Mouse (Mus musculus): ENCODE results near the gene Svs6.
"Not testable (repeated sequence)": the region's sequence is repeated elsewhere in the genome, so short reads cannot be mapped to it uniquely, and the experiment has no call there.

Gene Svs6

DNA sequence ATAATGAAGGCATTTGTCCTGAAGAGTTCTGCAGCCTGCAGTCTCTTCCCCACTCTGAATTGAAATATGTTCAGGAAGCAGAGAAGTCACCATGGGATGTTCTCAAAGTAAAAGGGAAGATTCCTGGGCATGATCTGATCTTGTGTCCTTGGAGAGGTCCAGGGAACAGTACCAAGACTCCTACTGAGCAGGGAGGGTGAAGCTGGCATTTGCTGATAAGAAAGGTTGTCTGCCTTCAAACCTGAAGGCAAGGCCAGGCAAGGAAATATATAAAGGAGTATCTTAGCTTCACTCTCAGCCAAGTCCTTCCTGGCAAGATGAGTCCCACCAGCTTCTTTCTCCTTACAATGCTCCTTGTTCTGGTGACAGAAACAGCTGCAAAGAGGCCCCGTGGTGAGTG is at the start of gene Svs6:
TSS of gene Svs6 (plus strand) at position 301 of the 400 bp plus-strand sequence.
- not testable (repeated sequence) for DNase-seq

DNA sequence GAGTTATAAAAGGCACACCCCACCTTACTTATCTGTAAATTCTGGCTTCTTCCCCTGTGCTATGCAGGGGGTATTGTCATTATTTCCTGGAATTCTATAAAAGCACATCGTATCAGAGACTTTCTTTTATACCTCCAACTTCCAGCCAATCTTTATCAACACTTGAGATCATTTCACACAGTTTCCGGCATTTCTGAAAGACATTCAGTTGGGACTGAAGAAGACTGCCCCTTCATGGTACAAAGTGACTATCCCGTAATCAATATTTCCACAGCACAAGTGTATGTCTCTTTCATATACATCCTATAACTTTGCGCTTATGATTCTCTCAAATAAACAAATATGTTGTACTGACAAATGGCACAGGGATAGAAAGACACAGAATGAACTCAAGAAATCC is 38.2 kb upstream of the Svs6 start, which contains the start of gene Svs4:
TSS of gene Svs4 (minus strand) at position 101 of the 400 bp plus-strand sequence.
- DNase-seq, result no peak

GRCm38 (mm10) chr2:164288968-164289367 is 27.6 kb upstream of the Svs6 start, which contains the start of gene Svs3a:
Gene Svs3a, plus strand, starts transcription at chr2:164289268.
- not testable (repeated sequence) for DNase-seq

DNA sequence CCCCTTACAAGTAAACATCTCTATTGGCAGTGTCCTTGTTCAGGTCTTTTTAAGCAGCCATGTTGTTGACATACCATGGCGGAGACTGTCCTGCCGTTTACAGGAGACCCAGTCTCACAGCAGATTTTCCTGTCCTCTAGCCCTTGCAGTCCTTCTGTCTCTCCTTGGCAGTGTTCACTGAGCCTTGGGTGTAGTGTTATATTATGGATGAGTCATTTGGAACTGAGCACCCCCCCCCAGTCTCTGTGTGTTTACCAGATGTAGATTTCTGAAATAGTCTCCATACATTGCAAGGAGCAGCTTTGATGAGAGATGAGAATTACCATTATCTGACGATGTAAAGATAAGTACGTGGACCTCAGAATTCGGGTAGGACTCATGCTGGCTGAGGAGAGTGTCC is 4.0 kb upstream of the Svs6 start:
- no peak for DNase-seq

- not testable (repeated sequence) for DNase-seq
These were observed 1.1 kb upstream of the Svs6 start for GRCm38 (mm10) chr2:164315460-164315859.

- DNase-seq, result no peak
These were observed 4.4 kb downstream of the Svs6 start for GRCm38 (mm10) chr2:164320983-164321382.

DNA sequence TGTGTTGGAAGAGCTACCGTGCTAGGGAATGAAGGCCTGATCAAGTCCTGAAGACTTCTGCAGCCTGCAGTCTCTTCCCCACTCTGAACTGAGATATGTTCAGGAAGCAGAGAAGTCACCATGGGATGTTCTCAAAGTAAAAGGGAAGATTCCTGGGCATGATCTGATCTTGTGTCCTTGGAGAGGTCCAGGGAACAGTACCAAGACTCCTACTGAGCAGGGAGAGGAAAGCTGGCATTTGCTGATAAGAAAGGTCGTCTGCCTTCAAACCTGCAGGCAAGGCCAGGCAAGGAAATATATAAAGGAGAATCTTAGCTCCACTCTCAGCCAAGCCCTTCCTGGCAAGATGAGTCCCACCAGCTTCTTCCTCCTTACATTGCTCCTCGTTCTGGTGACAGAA is 15.9 kb downstream of the Svs6 start, which contains the start of gene Svs5:
TSS of gene Svs5 (plus strand) at position 301 of the 400 bp plus-strand sequence.
- DNase-seq, result not testable (repeated sequence)

- not testable (repeated sequence) for DNase-seq
These were observed 27.2 kb downstream of the Svs6 start for GRCm38 (mm10) chr2:164343732-164344131.

GRCm38 (mm10) chr2:164347697-164348096 is 31.1 kb downstream of the Svs6 start:
- not testable (repeated sequence) for DNase-seq

DNA sequence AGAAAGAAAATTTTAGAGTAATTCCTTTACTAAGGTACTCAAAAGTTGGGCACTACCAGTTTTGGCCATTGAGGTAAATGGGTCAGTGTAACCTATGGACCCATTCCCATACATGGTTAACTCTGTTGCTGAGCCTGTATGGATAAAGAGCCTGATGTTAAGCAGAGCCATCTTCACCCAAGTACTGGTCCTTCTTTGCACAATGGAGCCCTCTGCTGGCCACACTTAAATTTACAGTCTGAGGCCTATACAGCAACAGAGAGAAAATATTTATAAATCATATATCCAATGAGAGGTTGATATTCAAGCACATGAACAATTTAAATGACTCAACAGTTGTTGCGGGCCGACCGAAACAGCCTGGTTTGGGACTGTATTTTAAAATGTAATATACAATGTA is 32.4 kb downstream of the Svs6 start:
- peak; percentile 33 to 63 for DNase-seq

GRCm38 (mm10) chr2:164352697-164353096 is 36.1 kb downstream of the Svs6 start:
- DNase-seq, result no peak

GRCm38 (mm10) chr2:164353356-164353755 is 36.8 kb downstream of the Svs6 start:
- DNase-seq, result no peak

DNA sequence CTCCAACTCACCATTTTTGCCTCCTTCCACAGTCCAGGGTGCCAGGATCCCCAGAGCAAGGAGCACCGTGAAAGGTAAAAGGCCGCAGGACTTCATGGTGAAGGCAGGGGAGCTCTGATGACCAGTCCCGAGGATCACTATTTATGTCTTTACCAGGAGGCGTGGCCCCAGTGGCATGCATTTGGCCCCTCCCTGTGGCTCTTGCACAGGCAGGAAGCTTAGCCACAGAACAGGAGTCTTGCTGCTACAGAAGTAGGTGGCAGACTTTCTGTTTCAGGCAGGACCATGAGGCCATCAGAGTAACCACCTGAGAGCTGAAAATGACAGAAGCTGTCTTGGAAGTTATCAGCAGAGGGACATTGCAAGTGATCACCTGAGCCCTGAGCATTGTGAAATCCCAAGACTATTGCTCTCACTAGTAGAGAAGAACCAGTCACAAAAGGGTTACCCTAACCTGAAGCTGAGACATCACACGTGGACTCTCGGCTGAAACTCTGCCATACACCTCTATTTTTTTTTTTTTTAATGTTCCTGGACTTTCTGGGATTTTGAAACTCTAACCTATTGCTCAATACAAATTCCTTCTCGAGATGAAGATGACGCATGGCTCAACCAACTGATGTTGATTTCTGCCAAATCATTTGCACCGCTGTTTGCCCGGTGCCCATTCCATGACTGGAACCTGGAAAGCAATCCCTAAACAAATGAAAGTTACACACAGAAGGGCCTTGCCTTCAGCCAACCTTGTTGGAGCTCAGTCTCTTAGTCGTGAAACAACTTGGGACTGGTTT is 39.8 kb downstream of the Svs6 start:
- DNase-seq, result no peak

DNA sequence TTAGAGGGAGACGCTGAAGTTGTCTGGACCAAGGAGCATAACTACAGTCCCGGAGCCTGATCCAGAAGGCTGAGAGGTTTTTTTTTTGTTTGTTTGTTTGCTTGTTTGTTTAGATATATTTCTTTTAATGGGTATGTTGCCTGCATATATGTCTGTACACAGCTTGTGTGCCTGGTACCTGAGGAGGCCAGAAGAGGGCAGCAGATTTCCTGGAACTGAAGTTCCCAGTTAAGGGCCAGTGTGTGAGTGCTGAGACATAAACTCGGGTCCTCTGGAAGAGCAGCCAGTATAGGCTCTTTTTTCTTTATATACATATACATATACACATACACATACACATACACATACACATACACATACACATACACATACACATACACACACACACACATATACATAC is 41.8 kb downstream of the Svs6 start:
- DNase-seq, result peak in 1 of 2 experiments; percentile 24

DNA sequence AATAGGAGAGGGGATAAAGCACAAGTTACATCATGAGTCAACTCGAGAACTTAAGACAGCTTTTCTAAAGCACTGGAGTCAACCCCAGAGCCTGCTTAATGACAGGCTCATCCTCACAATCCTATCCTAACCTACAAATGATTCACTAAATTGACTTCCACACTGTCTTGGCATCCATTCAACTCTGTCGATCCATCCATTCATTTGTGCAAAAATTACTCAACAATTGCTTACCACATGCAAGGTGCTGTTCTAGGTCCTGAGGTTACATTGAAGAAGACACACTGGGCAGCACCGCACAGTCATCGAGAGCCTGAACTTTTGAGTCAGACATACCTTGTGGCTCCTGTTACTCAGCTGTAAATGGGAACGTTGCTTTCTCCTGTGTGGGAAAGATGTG is 42.5 kb downstream of the Svs6 start:
- no peak for DNase-seq

GRCm38 (mm10) chr2:164359668-164360067 is 43.1 kb downstream of the Svs6 start:
- no peak for DNase-seq

- no peak for DNase-seq
These were observed 44.6 kb downstream of the Svs6 start for GRCm38 (mm10) chr2:164360974-164361657.

DNA sequence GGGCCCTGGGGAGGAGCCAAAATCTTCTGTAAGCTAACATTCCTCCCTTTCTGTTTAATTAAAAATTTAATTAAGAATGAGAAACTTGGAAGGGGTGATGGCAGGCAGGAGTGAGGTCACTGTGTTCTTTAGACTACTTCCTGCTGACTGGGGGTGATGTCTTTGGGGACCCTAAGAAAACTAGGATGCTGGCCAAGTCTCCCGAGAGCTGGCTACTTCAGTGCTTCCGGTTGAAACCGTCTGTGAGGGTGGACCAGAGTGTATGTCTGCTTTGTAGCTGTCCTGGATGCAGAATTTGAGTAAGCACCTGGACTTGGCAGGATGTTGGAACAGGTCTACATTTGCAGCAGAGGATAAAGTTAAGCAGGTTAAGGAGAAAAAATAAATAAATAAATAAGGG is 50.4 kb downstream of the Svs6 start:
- DNase-seq, result peak in 1 of 2 experiments; percentile 2
